Mouse (Mus musculus) ES-E14 (cell line): ENCODE results near the gene Gm20479.

Experiments
- CHD2 ChIP-seq: IDR thresholded peaks from 2 replicates; pipeline ENCODE4 v1.6.1; 2014; ENCODE audit warnings: mild to moderate bottlenecking, low read depth, low read length, inconsistent platforms
- HCFC1 ChIP-seq: IDR thresholded peaks from 2 replicates; pipeline ENCODE4 v1.6.1; 2012; ENCODE audit warnings: low read length, inconsistent platforms, borderline replicate concordance; ENCODE audit not compliant: insufficient read depth
- MAFK ChIP-seq: IDR thresholded peaks from 2 replicates; pipeline ENCODE4 v1.6.1; 2014; ENCODE audit warnings: mild to moderate bottlenecking, low read depth, low read length, inconsistent platforms; ENCODE audit not compliant: insufficient read depth

- TF ChIP-seq HCFC1 (no peak), CHD2 (no peak), MAFK (no peak)
These were observed 17.7 kb downstream of the Gm20479 start for GRCm38 (mm10) chr7:27339519-27339918.
